9 mouse cellular contexts compared by ENCODE assay signal in genomic region chr3:107459773-107460431, GRCm38 (mm10). TPM values are rescaled to one million over a fixed set of nuclear protein-coding genes. Genes with fewer than 3 reads are reported as not detected.
DNase-seq lines count a peak whose midpoint lies in the region; ATAC-seq and TF ChIP-seq lines count a peak whose summit lies in the region.
"Had no signal": no experiment of that assay in that cellular context is flagged by ENCODE, and none has a peak within 500 bp of the region (broad histone marks: within the 10 kb centered on the region; RNA-seq: fewer than 3 reads in every experiment).

No protein-coding gene starts in this region.

- DNase-seq in layer of hippocampus, adult 2 months (ENCODE audit: low spot score in 2 of 2), result no peak
- no peak for DNase-seq in layer of hippocampus, adult 8-10 months (ENCODE audit: low spot score in 2 of 2)
- DNase-seq in brain, adult 2 months (ENCODE audit: low read depth, low spot score), result peak; percentile 78
- peak; percentile 54 for DNase-seq in retina, embryonic 14.5 days (ENCODE audit: low spot score)
- DNase-seq in layer of hippocampus, adult 18-20 months (ENCODE audit: low spot score in 2 of 2), result no peak

- TF ChIP-seq CTCF in layer of hippocampus, adult 2 months (conservative IDR thresholded peaks at IDR 0.05), result no peak
- no peak for TF ChIP-seq CTCF in intestine, postnatal 0 days (IDR thresholded peaks at IDR 0.05; ENCODE audit: low read depth)

- ATAC-seq in embryonic facial prominence, embryonic 15.5 days (ENCODE audit: insufficient number of reproducible peaks, low FRiP score, low TSS enrichment, low read depth), result no peak
- peak; percentile 46; the same call in 1 of the 2 replicates for ATAC-seq in intestine, postnatal 0 days
- ATAC-seq in megakaryocyte progenitor cell, adult 5-6 weeks (replicated peaks; ENCODE audit: poor library complexity), result no peak

- under 1% methylated on average over 68 of the region's 69 CpGs for WGBS in embryonic facial prominence, embryonic 15.5 days
- under 1% methylated on average over 48 of the region's 69 CpGs for WGBS in intestine, postnatal 0 days

- no peaks in the 10 kb centered on the region for H3K36me3 ChIP-seq in embryonic facial prominence, embryonic 15.5 days
- no peaks in the 10 kb centered on the region for H3K36me3 ChIP-seq in intestine, postnatal 0 days (ENCODE audit: control insufficient read depth, insufficient read depth)

- H3K27me3 ChIP-seq in embryonic facial prominence, embryonic 15.5 days, result peaks cover 81% of the 10 kb centered on the region
- peaks cover 74% of the 10 kb centered on the region for H3K27me3 ChIP-seq in intestine, postnatal 0 days (replicated peaks; ENCODE audit: control insufficient read depth, insufficient read depth, low read length)

- peak overlapping the region; percentile 90 for H3K27ac ChIP-seq in layer of hippocampus, adult 2 months
- no peak overlapping the region for H3K27ac ChIP-seq in embryonic facial prominence, embryonic 15.5 days (replicated peaks)
- no peak overlapping the region for H3K27ac ChIP-seq in intestine, postnatal 0 days (ENCODE audit: low read depth, low read length)

- H3K9ac ChIP-seq in embryonic facial prominence, embryonic 15.5 days, result 0 out of 2 replicates have a peak overlapping the region, but pooled peaks have one; percentile 2
- H3K9ac ChIP-seq in intestine, postnatal 0 days (ENCODE audit: low read depth, low read length), result no peak overlapping the region

- H3K4me1 ChIP-seq in embryonic facial prominence, embryonic 15.5 days, result peaks cover 23% of the 10 kb centered on the region
- H3K4me1 ChIP-seq in intestine, postnatal 0 days (replicated peaks; ENCODE audit: control insufficient read depth, insufficient read depth, low read length), result no peaks in the 10 kb centered on the region

- H3K4me3 ChIP-seq in layer of hippocampus, adult 2 months, result peak overlapping the region; percentile 73
- H3K4me3 ChIP-seq in embryonic facial prominence, embryonic 15.5 days (replicated peaks), result peak overlapping the region; percentile 51
- peak overlapping the region; percentile 38 for H3K4me3 ChIP-seq in intestine, postnatal 0 days (ENCODE audit: low read depth, low read length)
- H3K4me3 ChIP-seq: megakaryocyte, embryonic 14.5 days had no signal

- H3K4me2 ChIP-seq in embryonic facial prominence, embryonic 15.5 days (replicated peaks), result peak overlapping the region; percentile 98
- H3K4me2 ChIP-seq in intestine, postnatal 0 days (replicated peaks; ENCODE audit: low read depth), result peak overlapping the region; percentile 64

- H3K9me3 ChIP-seq in embryonic facial prominence, embryonic 15.5 days (replicated peaks), result no peaks in the 10 kb centered on the region
- no peaks in the 10 kb centered on the region for H3K9me3 ChIP-seq in intestine, postnatal 0 days (ENCODE audit: control insufficient read depth)
- H3K9me3 ChIP-seq: megakaryocyte, embryonic 14.5 days had no signal

RNA-seq across cellular contexts. Expression of gene Kcnc4, which starts 0.6 kb away (rescaled TPM):
- total RNA-seq in layer of hippocampus, adult 2 months (2021), result 10 to 100 TPM; 59.1 to 62.3 TPM
- 10 to 100 TPM; 51.8 to 70.3 (median 61.7) TPM for total RNA-seq in layer of hippocampus, adult 8-10 months (2022)
- 0.53 and 0.76 TPM in 2 replicates for polyA plus RNA-seq in embryonic facial prominence, embryonic 15.5 days (2015; fragmentation: Nextera tagmentation; extraction: Ambion mirVana)
- polyA plus RNA-seq in intestine, postnatal 0 days (2015; fragmentation: Nextera tagmentation; extraction: Ambion mirVana), result 0.07 TPM in 2 replicates
- not detected in 2 replicates for total RNA-seq in megakaryocyte progenitor cell, adult 5-6 weeks (2015)
- not detected in 2 replicates for total RNA-seq in megakaryocyte progenitor cell, adult 5-6 weeks (2017)
- total RNA-seq in layer of hippocampus, adult 18-20 months (2021), result 10 to 100 TPM; 59.7 to 70.6 TPM

RNA-seq across cellular contexts. Expression of gene Slc6a17, which starts 57.9 kb away (rescaled TPM):
- total RNA-seq in layer of hippocampus, adult 2 months (2021), result 100 to 1,000 TPM; 276 to 290 TPM
- 100 to 1,000 TPM; 272 to 323 (median 290) TPM for total RNA-seq in layer of hippocampus, adult 8-10 months (2022)
- polyA plus RNA-seq in embryonic facial prominence, embryonic 15.5 days (2015; fragmentation: Nextera tagmentation; extraction: Ambion mirVana), result 6.7 and 8.0 TPM in 2 replicates
- 1.7 and 2.2 TPM in 2 replicates for polyA plus RNA-seq in intestine, postnatal 0 days (2015; fragmentation: Nextera tagmentation; extraction: Ambion mirVana)
- not detected in 2 replicates for total RNA-seq in megakaryocyte progenitor cell, adult 5-6 weeks (2015)
- not detected in 2 replicates for total RNA-seq in megakaryocyte progenitor cell, adult 5-6 weeks (2017)
- total RNA-seq in layer of hippocampus, adult 18-20 months (2021), result 100 to 1,000 TPM; 278 to 282 TPM

Comparison
In these comparisons a context has a peak if more than half of its experiments do, and no peak if none do; other contexts are left out.
1. DNase-seq: peak in brain, adult 2 months (single experiment) and retina, embryonic 14.5 days (single experiment); none in layer of hippocampus, adult 2 months (0 of 2), layer of hippocampus, adult 8-10 months (0 of 2) and layer of hippocampus, adult 18-20 months (0 of 2).
2. RNA of gene Kcnc4, which starts 0.6 kb away (total RNA-seq): 59.7 to 70.6 TPM in layer of hippocampus, adult 18-20 months, 51.8 to 70.3 TPM in layer of hippocampus, adult 8-10 months and 59.1 to 62.3 TPM in layer of hippocampus, adult 2 months; not detected in megakaryocyte progenitor cell, adult 5-6 weeks; every median in the first group is over 10 times any median in the second.
3. RNA of gene Slc6a17, which starts 57.9 kb away (total RNA-seq): 272 to 323 TPM in layer of hippocampus, adult 8-10 months, 276 to 290 TPM in layer of hippocampus, adult 2 months and 278 to 282 TPM in layer of hippocampus, adult 18-20 months; not detected in megakaryocyte progenitor cell, adult 5-6 weeks; every median in the first group is over 100 times any median in the second.
4. Peak in every context shown above with its lines, with median percentiles within 50 percentile points of each other: H3K4me3 ChIP-seq.